Mouse (Mus musculus) bone marrow macrophage, adult 2 months (primary cell): ENCODE data around the gene Unc80.

Source experiments
- CTCF ChIP-seq: IDR thresholded peaks from 2 replicates; pipeline ENCODE4 v1.5.1; 2012; ENCODE audit warnings: low read depth, mild to moderate bottlenecking, low read length, moderate library complexity
- POLR2A ChIP-seq: IDR thresholded peaks from 2 replicates; pipeline ENCODE4 v1.6.1; 2012; ENCODE audit warnings: mild to moderate bottlenecking, low read depth, low read length, borderline replicate concordance

DNA sequence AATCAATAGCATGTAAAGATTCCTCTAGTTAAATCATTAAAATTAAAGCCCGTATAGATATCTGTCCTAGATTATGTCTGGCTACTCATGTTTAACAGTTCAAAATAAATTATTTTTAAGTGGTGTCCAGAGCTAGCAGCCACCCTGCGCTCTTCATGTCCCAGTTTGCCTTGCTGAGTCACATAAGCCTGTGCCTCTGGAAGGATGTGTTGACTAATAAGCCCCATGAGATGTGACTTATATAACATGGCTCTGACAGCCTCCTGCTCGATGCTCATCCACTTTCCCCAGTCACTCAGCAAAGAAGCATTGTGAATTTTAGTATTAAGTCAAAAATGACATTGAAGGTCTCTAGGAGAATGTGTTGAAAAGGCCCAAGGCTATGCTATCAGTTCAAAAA, 10.4 kb upstream of the Unc80 start:
- TF ChIP-seq CTCF (no peak), POLR2A (no peak)
